Mouse (Mus musculus): ENCODE results near the gene Hmcn2. TPM values are rescaled to one million over a fixed set of nuclear protein-coding genes. Genes with fewer than 3 reads are reported as not detected.

Hmcn2 gene
- total and polyA plus RNA-seq, 3 experiments = 1.0 to 5.7 (median 2.1) TPM

GRCm38 (mm10) chr2:31284531-31284930 is 29.7 kb upstream of the Hmcn2 start:
- TF ChIP-seq IRF4 (IDR thresholded peaks at IDR 0.05; ENCODE audit: low read depth, low read length) = no peak
- TF ChIP-seq KAT2A (IDR thresholded peaks at IDR 0.05; ENCODE audit: insufficient replicate concordance, low read length) = no peak
- TF ChIP-seq TCF12 (IDR thresholded peaks at IDR 0.05; ENCODE audit: low read depth, low read length) = no peak
- TF ChIP-seq BHLHE40 (IDR thresholded peaks at IDR 0.05; ENCODE audit: low read depth, low read length) = no peak
- no peak for TF ChIP-seq ZNF384 (IDR thresholded peaks at IDR 0.05; ENCODE audit: low read depth, low read length)
- no peak for TF ChIP-seq JUND (conservative IDR thresholded peaks at IDR 0.05; ENCODE audit: low read depth, low read length)
- no peak for TF ChIP-seq JUN (IDR thresholded peaks at IDR 0.05; ENCODE audit: insufficient read depth, low read depth, low read length)
- TF ChIP-seq RAD21 (IDR thresholded peaks at IDR 0.05; ENCODE audit: low read depth, low read length) = no peak
- no peak for TF ChIP-seq MAFK (IDR thresholded peaks at IDR 0.05; ENCODE audit: insufficient replicate concordance, low read length)
- H3K4me3 ChIP-seq (replicated peaks in 1 of 3; ENCODE audit: low read depth in 2 of 3, low read length in 2 of 3, poor library complexity in 1 of 3) = no peak overlapping the region
- no peak overlapping the region for H3K9ac ChIP-seq (ENCODE audit: insufficient read depth, low read depth)
- H3K79me2 ChIP-seq (replicated peaks; ENCODE audit: control insufficient read depth, extremely low read depth, insufficient read depth, poor library complexity, severe bottlenecking) = no peaks in the 10 kb centered on the region
- dilution Hi-C loops (cut with MboI; ENCODE audit: extremely low pct_ligation_motif_present, extremely low pct_unique_long_range_greater_than_20kb, low sequenced_read_pairs) = no loop called here
- no peaks in the 10 kb centered on the region for H3K9me3 ChIP-seq (replicated peaks; ENCODE audit: low read length)
- H3K36me3 ChIP-seq (replicated peaks in 1 of 2; ENCODE audit: control insufficient read depth in 1 of 2, insufficient read depth in 1 of 2, low read length in 1 of 2) = no peaks in the 10 kb centered on the region
- peaks cover 0 to 8% of the 10 kb centered on the region in 2 experiments; a peak in 1 of 4 replicates for H3K4me1 ChIP-seq (ENCODE audit: control insufficient read depth in 1 of 2, insufficient read depth in 2 of 2)
- H3K4me2 ChIP-seq (ENCODE audit: insufficient read depth, low read depth, poor library complexity, severe bottlenecking) = no peak overlapping the region
- H3K27me3 ChIP-seq (replicated peaks) = peaks cover 83% of the 10 kb centered on the region
- H3K27ac ChIP-seq (ENCODE audit: insufficient read depth, low read depth) = no peak overlapping the region
- no peak for DNase-seq (ENCODE audit: extremely low read depth)
- in situ Hi-C loops (cut with MboI; ENCODE audit: low pct_ligation_motif_present, low pct_unique_long_range_greater_than_20kb, low sequenced_read_pairs) = loop anchor here (25.0 kb wide), 1 partner anchor 272 kb away; no protein-coding TSS in a partner anchor

DNA sequence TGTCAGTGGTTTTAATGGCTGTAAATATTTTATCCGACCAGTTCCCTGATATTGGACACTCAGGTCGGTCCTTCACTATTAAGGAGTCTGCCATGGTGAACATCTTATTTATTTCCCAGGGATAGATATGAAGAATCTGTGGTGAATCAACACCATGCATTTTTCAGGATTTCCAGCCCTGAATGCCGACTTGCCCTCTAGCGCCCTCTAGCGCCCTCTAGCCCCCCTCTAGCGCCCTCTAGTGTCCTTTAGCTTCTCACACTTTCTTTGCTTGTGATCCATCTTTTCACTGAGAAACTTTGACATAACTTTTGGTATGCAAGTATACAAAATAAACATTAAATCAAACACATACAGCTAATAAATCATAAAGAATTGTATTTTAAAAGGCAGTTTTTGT is 22.8 kb upstream of the Hmcn2 start:
- Histone ChIP-seq H3K27me3 (replicated peaks) (peaks cover 63% of the 10 kb centered on the region), H3K9ac (ENCODE audit: insufficient read depth, low read depth) (no peak overlapping the region), H3K9me3 (replicated peaks; ENCODE audit: low read length) (no peaks in the 10 kb centered on the region), H3K4me1 (ENCODE audit: control insufficient read depth in 1 of 2, insufficient read depth in 2 of 2) (no peaks in the 10 kb centered on the region), H3K79me2 (replicated peaks; ENCODE audit: control insufficient read depth, extremely low read depth, insufficient read depth, poor library complexity, severe bottlenecking) (no peaks in the 10 kb centered on the region), H3K4me3 (replicated peaks in 1 of 3; ENCODE audit: low read depth in 2 of 3, low read length in 2 of 3, poor library complexity in 1 of 3) (no peak overlapping the region), H3K27ac (ENCODE audit: insufficient read depth, low read depth) (no peak overlapping the region), H3K36me3 (replicated peaks in 1 of 2; ENCODE audit: control insufficient read depth in 1 of 2, insufficient read depth in 1 of 2, low read length in 1 of 2) (no peaks in the 10 kb centered on the region), H3K4me2 (ENCODE audit: insufficient read depth, low read depth, poor library complexity, severe bottlenecking) (no peak overlapping the region)
- dilution Hi-C loops (cut with MboI; ENCODE audit: extremely low pct_ligation_motif_present, extremely low pct_unique_long_range_greater_than_20kb, low sequenced_read_pairs) (no loop called here), in situ Hi-C loops (cut with MboI; ENCODE audit: low pct_ligation_motif_present, low pct_unique_long_range_greater_than_20kb, low sequenced_read_pairs) (loop anchor here (25.0 kb wide), 1 partner anchor 279 kb away; no protein-coding TSS in a partner anchor)
- DNase-seq (ENCODE audit: extremely low read depth) = peak; percentile 51
- TF ChIP-seq POLR2A (IDR thresholded peaks at IDR 0.05; ENCODE audit: low read depth, low read length) = no peak
- TF ChIP-seq EP300 (IDR thresholded peaks at IDR 0.05; ENCODE audit: low read length) = no peak
- TF ChIP-seq IRF4 (IDR thresholded peaks at IDR 0.05; ENCODE audit: low read depth, low read length) = peak; percentile 15; the same call in 1 of the 2 replicates
- peak; percentile 65 for TF ChIP-seq RAD21 (IDR thresholded peaks at IDR 0.05; ENCODE audit: low read depth, low read length)
- 0 out of 2 replicates have a peak, but pooled peaks have one; percentile 40 for TF ChIP-seq TCF12 (IDR thresholded peaks at IDR 0.05; ENCODE audit: low read depth, low read length)
- TF ChIP-seq HCFC1 (IDR thresholded peaks at IDR 0.05; ENCODE audit: low read depth, low read length) = peak; percentile 25; the same call in 1 of the 2 replicates
- TF ChIP-seq ZC3H11A (IDR thresholded peaks at IDR 0.05; ENCODE audit: low read depth, low read length) = peak; percentile 15; the same call in 1 of the 2 replicates
- TF ChIP-seq CTCF (conservative IDR thresholded peaks at IDR 0.05 in 1 of 2, IDR thresholded peaks at IDR 0.05 in 1 of 2; ENCODE audit: low read depth in 2 of 2, low read length in 2 of 2) = peak; percentile 90 to 100
- no peak for TF ChIP-seq ZKSCAN1 (IDR thresholded peaks at IDR 0.05; ENCODE audit: borderline replicate concordance, low read depth, low read length)
- TF ChIP-seq SMC3 (IDR thresholded peaks at IDR 0.05; ENCODE audit: low read depth, low read length) = peak; percentile 90
- peak; percentile 96; the same call in 1 of the 2 replicates for TF ChIP-seq NELFE (IDR thresholded peaks at IDR 0.05; ENCODE audit: low read depth, low read length)
- no peak for TF ChIP-seq SIN3A (IDR thresholded peaks at IDR 0.05; ENCODE audit: low read length)
- peak; percentile 45; the same call in 1 of the 2 replicates for TF ChIP-seq ZNF384 (IDR thresholded peaks at IDR 0.05; ENCODE audit: low read depth, low read length)
- 0 out of 2 replicates have a peak, but pooled peaks have one; percentile 18 for TF ChIP-seq BHLHE40 (IDR thresholded peaks at IDR 0.05; ENCODE audit: low read depth, low read length)
